Mouse (Mus musculus) thymus, adult 2 months (tissue): ENCODE measurements around the gene Ankfn1. TPM values are rescaled to one million over a fixed set of nuclear protein-coding genes. Genes with fewer than 3 reads are reported as not detected.

Experiments used
- DNase-seq: peaks from one replicate; pipeline ENCODE4 v3.0.0; 2021
- H3K27ac ChIP-seq: fragments of 200-500 bp; 2 replicates; pipeline ENCODE4 v1.5.1; 2012; ENCODE audit warnings: low read length, control low read depth; ENCODE audit not compliant: control insufficient read depth, insufficient read depth
- H3K27me3 ChIP-seq: fragments of 200-500 bp; 2 replicates; pipeline ENCODE4 v1.6.1; 2012; ENCODE audit warnings: mild to moderate bottlenecking, low read length, moderate library complexity, mixed read lengths; ENCODE audit not compliant: control insufficient read depth, insufficient read depth
- H3K36me3 ChIP-seq: fragments of 200-500 bp; 2 replicates; pipeline ENCODE4 v1.6.1; 2012; ENCODE audit warnings: mild to moderate bottlenecking, low read length, moderate library complexity; ENCODE audit not compliant: control insufficient read depth, insufficient read depth
- H3K4me1 ChIP-seq: fragments of 200-500 bp; replicated peaks from 2 replicates; pipeline ENCODE4 v1.6.1; 2012; ENCODE audit warnings: low read length; ENCODE audit not compliant: control insufficient read depth, insufficient read depth
- H3K4me3 ChIP-seq: fragments of 200-500 bp; 2 replicates; pipeline ENCODE4 v1.5.1; 2012; ENCODE audit warnings: mild to moderate bottlenecking, low read length, control low read depth, moderate library complexity; ENCODE audit not compliant: control insufficient read depth, insufficient read depth
- CTCF ChIP-seq: fragments of 200-500 bp; IDR thresholded peaks from 2 replicates; pipeline ENCODE4 v1.5.1; 2012; ENCODE audit warnings: mild to moderate bottlenecking, control low read depth, low read length, moderate library complexity, borderline replicate concordance; ENCODE audit not compliant: control insufficient read depth, poor library complexity, insufficient read depth; ENCODE audit errors: extremely low read depth
- POLR2A ChIP-seq: fragments of 200-500 bp; IDR thresholded peaks from 2 replicates; pipeline ENCODE4 v1.6.1; 2012; ENCODE audit warnings: mild to moderate bottlenecking, low read length, control low read depth, moderate library complexity; ENCODE audit not compliant: control insufficient read depth, poor library complexity, insufficient read depth; ENCODE audit errors: extremely low read depth
- WGBS: fragments of 180-500 bp; shearing (Covaris S2); methylation state at CpG from one replicate; pipeline ENCODE4 v1.1.7; 2018; 5-methylcytosine and 5-hydroxymethylcytosine counted together
- polyA plus RNA-seq: library from polyadenylated mRNA; depleted of rRNA; stranded (reverse); fragments of >200 nt; gene quantifications from 2 replicates; pipeline ENCODE4 v1.2.3, GENCODE M21; 2012; rRNA removed

Ankfn1 gene
- polyA plus RNA-seq, 1 experiment, result 0.07 TPM

DNA sequence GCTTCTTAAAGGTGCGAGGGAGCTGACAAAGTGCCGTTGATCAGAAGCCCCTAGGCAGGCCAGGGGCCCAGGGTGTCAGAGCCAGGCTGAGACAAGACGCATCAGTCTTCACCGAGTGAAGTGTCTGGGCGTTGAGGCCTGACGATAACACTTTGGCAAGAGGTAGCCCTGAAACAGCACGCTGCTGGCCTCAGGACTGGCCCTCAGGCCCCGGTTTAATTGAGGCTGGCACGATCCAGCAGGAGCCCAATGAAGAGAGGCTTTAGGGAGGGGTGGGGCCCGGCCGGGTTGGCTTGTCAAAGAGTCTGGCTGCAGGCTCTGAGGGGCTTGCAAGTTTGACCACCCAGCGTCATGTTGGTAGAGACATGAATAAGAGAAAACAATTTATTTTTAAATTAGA is 437.2 kb downstream of the Ankfn1 start:
- WGBS, result 71% methylated on average over 12 of the region's 12 CpGs
- no peak overlapping the region for H3K27ac ChIP-seq
- TF ChIP-seq CTCF (no peak), POLR2A (no peak)
- no peak for DNase-seq
- H3K27me3 ChIP-seq, result no peaks in the 10 kb centered on the region
- no peak overlapping the region for H3K4me3 ChIP-seq
- no peaks in the 10 kb centered on the region for H3K36me3 ChIP-seq
- H3K4me1 ChIP-seq, result no peaks in the 10 kb centered on the region

Other genes with a start within 250 kb of the Ankfn1 start
- 0.80 and 0.97 TPM in 2 replicates for gene Pctp, start 225.2 kb upstream of the Ankfn1 start, polyA plus RNA-seq